Mouse (Mus musculus) G1E-ER4 (cell line): ENCODE data around the gene Adarb1. TPM values are rescaled to one million over a fixed set of nuclear protein-coding genes. Genes with fewer than 3 reads are reported as not detected.

Experiments used
- GATA1 ChIP-seq: IDR thresholded peaks from one replicate; pipeline ENCODE4 v1.8.0; 2012; ENCODE audit warnings: low read length, inconsistent platforms
- polyA plus RNA-seq: library from polyadenylated mRNA; stranded (reverse); fragments of >175 nt; gene quantifications from 2 replicates; pipeline ENCODE4 v1.2.3, GENCODE M21; 2012

The Adarb1 gene
- polyA plus RNA-seq, 1 experiment: not detected

DNA sequence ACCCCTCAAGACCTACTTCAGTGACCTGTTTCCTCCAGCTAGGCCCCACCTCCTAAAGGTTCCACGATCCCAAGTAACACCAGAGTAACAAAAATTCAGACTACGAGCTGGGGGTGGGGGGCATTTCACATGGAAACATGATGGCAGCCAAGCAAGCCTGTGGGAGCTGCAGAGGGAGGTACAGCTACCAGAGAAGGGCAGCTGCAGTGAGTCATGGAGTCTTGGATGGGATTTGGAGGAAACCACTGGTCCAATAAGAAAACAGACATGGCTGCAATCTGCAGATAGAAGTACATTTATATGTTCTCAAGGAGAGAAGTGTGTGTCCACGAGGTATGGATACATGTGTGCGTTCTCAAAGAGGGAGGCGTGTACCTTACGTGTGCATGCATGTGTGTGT, 173.3 kb downstream of the Adarb1 start:
- TF ChIP-seq GATA1: no peak

DNA sequence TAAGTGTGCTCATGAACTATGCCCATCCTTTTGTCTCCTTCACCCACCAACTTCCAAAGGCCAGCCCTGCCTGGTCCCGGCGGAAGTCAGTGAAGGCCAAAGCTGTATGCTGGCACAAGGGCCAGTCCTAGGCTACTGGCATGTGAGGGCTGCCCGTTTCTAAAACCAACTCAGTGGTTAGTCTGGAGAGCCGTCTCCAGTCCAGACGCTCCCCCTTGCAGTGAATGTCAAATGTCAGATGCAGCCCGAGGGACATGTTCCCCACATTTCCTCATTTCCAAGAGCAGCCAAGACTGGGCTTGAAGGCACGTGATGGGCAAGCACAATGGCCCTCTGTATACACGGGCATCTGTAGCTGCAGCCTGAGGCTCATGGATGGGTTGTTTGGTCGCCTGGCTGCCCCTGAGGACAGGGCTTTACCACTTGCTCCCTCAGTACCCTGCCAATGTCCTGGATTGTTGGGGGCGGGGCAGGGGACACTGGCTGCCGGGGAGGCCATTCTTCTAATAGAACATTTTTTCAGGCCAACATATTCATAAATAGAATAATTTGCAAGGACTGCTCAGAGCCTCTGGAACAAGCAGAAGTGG, 174.4 kb downstream of the Adarb1 start:
- no peak for TF ChIP-seq GATA1

- TF ChIP-seq GATA1: no peak
Measured at GRCm38 (mm10) chr10:77242871-77243270, 175.2 kb downstream of the Adarb1 start.

DNA sequence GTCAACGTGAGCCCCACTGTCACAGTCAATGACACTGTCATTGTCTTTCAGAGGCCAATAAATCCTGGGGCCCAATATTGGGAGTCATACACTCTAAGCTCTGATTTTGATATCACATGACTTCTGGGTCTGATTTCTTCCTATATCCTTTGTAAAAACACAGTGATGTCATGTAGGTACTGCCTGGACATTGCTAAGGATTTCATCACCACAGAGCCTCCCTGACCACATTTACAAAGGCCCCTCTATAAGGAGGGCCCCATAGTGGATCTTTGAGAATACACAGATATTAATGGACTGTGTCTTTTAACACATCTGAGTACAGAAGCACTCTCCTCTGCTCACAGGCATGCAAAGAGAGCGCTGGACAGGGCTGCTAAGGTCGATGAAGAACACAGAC, 175.7 kb downstream of the Adarb1 start:
- no peak for TF ChIP-seq GATA1

DNA sequence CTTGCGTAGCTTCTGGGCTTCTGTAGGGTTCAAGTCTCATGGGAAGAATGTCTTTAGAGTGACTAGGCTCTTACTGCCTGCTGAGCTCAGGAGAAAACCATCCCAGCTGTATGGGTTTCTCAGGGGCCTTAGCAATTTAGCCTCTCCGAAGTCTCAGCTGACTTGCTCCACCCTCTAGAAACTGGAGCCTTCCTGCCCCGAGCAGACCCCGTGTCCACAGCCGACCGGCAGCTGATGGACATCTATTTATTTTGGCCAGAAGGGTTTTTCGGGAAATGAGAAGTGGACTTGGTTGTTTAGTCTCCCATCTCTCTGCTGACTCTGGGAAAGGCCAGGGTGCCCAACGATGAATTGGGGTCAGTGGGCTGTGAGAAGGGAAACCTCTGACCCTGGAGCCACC, 177.3 kb downstream of the Adarb1 start:
- no peak for TF ChIP-seq GATA1

Other genes with a start within 250 kb of the Adarb1 start
- 54.4 and 57.8 TPM in 2 replicates for gene Pofut2, start 159.1 kb downstream of the Adarb1 start, polyA plus RNA-seq
- 128 and 179 TPM in 2 replicates for gene Fam207a, start 97.5 kb upstream of the Adarb1 start, polyA plus RNA-seq
- gene Itgb2, start 112.0 kb upstream of the Adarb1 start, polyA plus RNA-seq: 0.90 and 3.8 TPM in 2 replicates
- gene Pttg1ip, start 163.4 kb upstream of the Adarb1 start, polyA plus RNA-seq: 101 and 130 TPM in 2 replicates
- 166 and 172 TPM in 2 replicates for gene Sumo3, start 187.8 kb upstream of the Adarb1 start, polyA plus RNA-seq
- 0.54 TPM in 1 of 2 replicates, not detected in the other for gene Gm49325, start 187.9 kb upstream of the Adarb1 start, polyA plus RNA-seq
- 30.8 and 39.8 TPM in 2 replicates for gene Ube2g2, start 204.0 kb upstream of the Adarb1 start, polyA plus RNA-seq